Mouse (Mus musculus): ENCODE data around the gene Grik4.

DNA sequence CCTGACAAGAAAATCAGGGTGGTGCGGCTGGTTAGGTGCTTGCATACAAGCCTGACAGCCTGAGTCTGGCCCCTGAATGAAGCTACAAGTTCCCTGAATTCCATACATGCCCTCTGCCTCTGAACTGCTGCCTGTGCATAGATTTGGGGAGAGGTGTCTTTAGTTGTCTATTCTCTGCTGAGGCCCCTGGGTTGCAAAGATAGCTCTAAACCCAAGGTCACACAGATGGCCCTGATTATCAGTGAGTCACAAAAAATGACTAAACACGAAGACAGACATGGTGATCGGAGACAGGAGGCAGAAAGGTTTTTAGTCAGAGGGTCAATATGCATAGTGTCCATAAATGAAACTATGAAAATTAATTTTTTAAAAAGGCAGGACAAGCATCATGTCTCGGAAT, 49.4 kb upstream of the Grik4 start:
- TF ChIP-seq GATA1 (IDR thresholded peaks at IDR 0.05; ENCODE audit: borderline replicate concordance, low read length) (no peak), FLI1 (IDR thresholded peaks at IDR 0.05; ENCODE audit: low read length) (no peak)
